Mouse (Mus musculus): ENCODE results near the gene Sys1.

GRCm38 (mm10) chr2:164516592-164516991 lies 59.8 kb downstream of the Sys1 start:
- TF ChIP-seq CTCF (IDR thresholded peaks at IDR 0.05; ENCODE audit: low read depth) = no peak
- no peak for TF ChIP-seq EP300 (IDR thresholded peaks at IDR 0.05; ENCODE audit: low read depth)
